Mouse (Mus musculus) urinary bladder, postnatal 4 days (tissue): ENCODE measurements around the gene Rras2.
A peak's percentile ranks its signal among the peaks of the same experiment; 100 is the strongest.

ENCODE experiments used
- DNase-seq, 2 experiments: peaks; one replicate each; pipeline ENCODE4 v3.0.0; 2021 to 2022; ENCODE audit warnings: low spot score in 2 of 2

Gene Rras2

GRCm38 (mm10) chr7:114071851-114072616 lies 45.5 kb downstream of the Rras2 start:
- DNase-seq = no peak

- no peak for DNase-seq
Observed at GRCm38 (mm10) chr7:114071395-114071794, 46.2 kb downstream of the Rras2 start.

- DNase-seq = no peak
Observed at GRCm38 (mm10) chr7:114070458-114070840, 47.1 kb downstream of the Rras2 start.

- no peak for DNase-seq
Observed at GRCm38 (mm10) chr7:114069726-114070457, 47.7 kb downstream of the Rras2 start.

GRCm38 (mm10) chr7:114068956-114069533 lies 48.5 kb downstream of the Rras2 start:
- DNase-seq = no peak

- DNase-seq = peak; percentile 75 to 84
Observed at GRCm38 (mm10) chr7:114066529-114067178, 50.9 kb downstream of the Rras2 start.

GRCm38 (mm10) chr7:114065407-114066185 lies 52.0 kb downstream of the Rras2 start:
- no peak for DNase-seq

GRCm38 (mm10) chr7:114063966-114064365 lies 53.6 kb downstream of the Rras2 start:
- DNase-seq = no peak

- DNase-seq = no peak
Observed at GRCm38 (mm10) chr7:114063534-114063933, 54.0 kb downstream of the Rras2 start.

GRCm38 (mm10) chr7:114062451-114062850 lies 55.1 kb downstream of the Rras2 start:
- no peak for DNase-seq

- no peak for DNase-seq
Observed at GRCm38 (mm10) chr7:114060445-114060844, 57.1 kb downstream of the Rras2 start.

- DNase-seq = no peak
Observed at GRCm38 (mm10) chr7:114058927-114059441, 58.6 kb downstream of the Rras2 start.

- no peak for DNase-seq
Observed at GRCm38 (mm10) chr7:114058166-114058565, 59.4 kb downstream of the Rras2 start.

GRCm38 (mm10) chr7:114053720-114054119 lies 63.9 kb downstream of the Rras2 start:
- DNase-seq = no peak

- no peak for DNase-seq
Observed at GRCm38 (mm10) chr7:114045814-114046213, 71.8 kb downstream of the Rras2 start.

- no peak for DNase-seq
Observed at GRCm38 (mm10) chr7:114043929-114044549, 73.5 kb downstream of the Rras2 start.

GRCm38 (mm10) chr7:114042973-114043928 lies 74.3 kb downstream of the Rras2 start:
- no peak for DNase-seq

GRCm38 (mm10) chr7:114041349-114041748 lies 76.2 kb downstream of the Rras2 start:
- no peak for DNase-seq

- DNase-seq = no peak
Observed at GRCm38 (mm10) chr7:114037237-114037636, 80.3 kb downstream of the Rras2 start.

GRCm38 (mm10) chr7:114029596-114029995 lies 88.0 kb downstream of the Rras2 start:
- DNase-seq = no peak
